Mouse (Mus musculus) stomach, postnatal 0 days (tissue): ENCODE measurements around the gene H3f3a.

Experiments
- CTCF ChIP-seq: IDR thresholded peaks from 2 replicates; pipeline ENCODE4 v1.5.1; 2016; ENCODE audit warnings: antibody characterized with exemption, low read depth, mild to moderate bottlenecking, moderate library complexity
- EP300 ChIP-seq: optimal IDR thresholded peaks from 2 replicates; pipeline ENCODE3; 2016; ENCODE audit warnings: antibody characterized with exemption

GRCm38 (mm10) chr1:180818000-180818399 lies 4.3 kb upstream of the H3f3a start:
- no peak for TF ChIP-seq CTCF
- TF ChIP-seq EP300, result no peak
